Mouse (Mus musculus): ENCODE measurements around the gene Gif.

The Gif gene

GRCm38 (mm10) chr19:11747298-11747697, at the start of gene Gif:
TSS of gene Gif (plus strand) at chr19:11747554.
- no peak for DNase-seq (ENCODE audit: low spot score in 2 of 2)

GRCm38 (mm10) chr19:11698342-11698741, 49.0 kb upstream of the Gif start:
- DNase-seq (ENCODE audit: low spot score in 2 of 2) = no peak

GRCm38 (mm10) chr19:11712451-11712850, 34.9 kb upstream of the Gif start:
- DNase-seq (ENCODE audit: low spot score in 2 of 2) = no peak

GRCm38 (mm10) chr19:11720071-11720470, 27.3 kb upstream of the Gif start:
- no peak for DNase-seq (ENCODE audit: low spot score in 2 of 2)

GRCm38 (mm10) chr19:11723870-11724269, 23.5 kb upstream of the Gif start:
- DNase-seq (ENCODE audit: low spot score in 2 of 2) = no peak

- no peak for DNase-seq (ENCODE audit: low spot score in 2 of 2)
Observed at GRCm38 (mm10) chr19:11724275-11724674, 23.1 kb upstream of the Gif start.

- no peak for DNase-seq (ENCODE audit: low spot score in 2 of 2)
Observed at GRCm38 (mm10) chr19:11725915-11726314, 21.4 kb upstream of the Gif start.

- DNase-seq (ENCODE audit: low spot score in 2 of 2) = no peak
Observed at GRCm38 (mm10) chr19:11727304-11727703, 20.1 kb upstream of the Gif start.

GRCm38 (mm10) chr19:11730278-11730677, 17.1 kb upstream of the Gif start:
- DNase-seq (ENCODE audit: low spot score in 2 of 2) = no peak

GRCm38 (mm10) chr19:11736455-11736854, 10.9 kb upstream of the Gif start:
- DNase-seq (ENCODE audit: low spot score in 2 of 2) = no peak

GRCm38 (mm10) chr19:11745680-11746079, 1.7 kb upstream of the Gif start:
- no peak for DNase-seq (ENCODE audit: low spot score in 2 of 2)

- DNase-seq (ENCODE audit: low spot score in 2 of 2) = no peak
Observed at GRCm38 (mm10) chr19:11765059-11765458, 17.7 kb downstream of the Gif start.

- DNase-seq (ENCODE audit: low spot score in 2 of 2) = no peak
Observed at GRCm38 (mm10) chr19:11766413-11766812, 19.1 kb downstream of the Gif start.

GRCm38 (mm10) chr19:11768163-11768562, 20.8 kb downstream of the Gif start:
- DNase-seq (ENCODE audit: low spot score in 2 of 2) = no peak

- DNase-seq (ENCODE audit: low spot score in 2 of 2) = no peak
Observed at GRCm38 (mm10) chr19:11769257-11769920, 22.0 kb downstream of the Gif start.

- peak; percentile 89 to 93 for DNase-seq (ENCODE audit: low spot score in 2 of 2)
Observed at GRCm38 (mm10) chr19:11770205-11770892, 23.0 kb downstream of the Gif start, which contains the start of gene Mrpl16. TSS of gene Mrpl16 (plus strand) at chr19:11770391.

GRCm38 (mm10) chr19:11777191-11777865, 30.0 kb downstream of the Gif start:
- DNase-seq (ENCODE audit: low spot score in 2 of 2) = peak; percentile 64 to 75

- DNase-seq (ENCODE audit: low spot score in 2 of 2) = no peak
Observed at GRCm38 (mm10) chr19:11785409-11786154, 38.2 kb downstream of the Gif start.

GRCm38 (mm10) chr19:11787826-11788225, 40.5 kb downstream of the Gif start:
- no peak for DNase-seq (ENCODE audit: low spot score in 2 of 2)

- no peak for DNase-seq (ENCODE audit: low spot score in 2 of 2)
Observed at GRCm38 (mm10) chr19:11788876-11789275, 41.5 kb downstream of the Gif start.

- DNase-seq (ENCODE audit: low spot score in 2 of 2) = no peak
Observed at GRCm38 (mm10) chr19:11791825-11792224, 44.5 kb downstream of the Gif start.

GRCm38 (mm10) chr19:11793741-11794359, 46.5 kb downstream of the Gif start:
- DNase-seq (ENCODE audit: low spot score in 2 of 2) = no peak

Data from frontal cortex, postnatal 36 days (tissue).